Mouse (Mus musculus) CH12F3 (cell line): Measurements from ENCODE around the gene A630095N17Rik.

Experiments used
- in situ Hi-C: fragments of 300-500 bp; cut with MboI; formaldehyde crosslinking; loops from 2 replicates; pipeline ENCODE4 v1.14.3; 2020; ENCODE audit warnings: low sequenced_read_pairs

Gene A630095N17Rik

GRCm38 (mm10) chr1:75215785-75216184 is 16.1 kb downstream of the A630095N17Rik start:
- in situ Hi-C loops: no loop called here

- in situ Hi-C loops: no loop called here
These were observed 17.0 kb downstream of the A630095N17Rik start for GRCm38 (mm10) chr1:75214886-75215285.

GRCm38 (mm10) chr1:75214442-75214841 is 17.5 kb downstream of the A630095N17Rik start:
- in situ Hi-C loops: no loop called here

- in situ Hi-C loops: no loop called here
These were observed 18.8 kb downstream of the A630095N17Rik start for GRCm38 (mm10) chr1:75213096-75213495.

- in situ Hi-C loops: no loop called here
These were observed 19.4 kb downstream of the A630095N17Rik start for GRCm38 (mm10) chr1:75212542-75212941.

- in situ Hi-C loops: no loop called here
These were observed 20.7 kb downstream of the A630095N17Rik start for GRCm38 (mm10) chr1:75211141-75211708.

GRCm38 (mm10) chr1:75210136-75211087 is 21.5 kb downstream of the A630095N17Rik start, which contains the start of the genes Glb1l and Stk16:
TSS of gene Glb1l (minus strand) at chr1:75210813.
TSS of gene Stk16 (plus strand) at chr1:75210838.
- in situ Hi-C loops: no loop called here

- in situ Hi-C loops: no loop called here
These were observed 22.8 kb downstream of the A630095N17Rik start for GRCm38 (mm10) chr1:75208967-75209678.

- in situ Hi-C loops: no loop called here
These were observed 30.7 kb downstream of the A630095N17Rik start for GRCm38 (mm10) chr1:75201236-75201635.

- in situ Hi-C loops: no loop called here
These were observed 39.5 kb downstream of the A630095N17Rik start for GRCm38 (mm10) chr1:75192452-75192851.

- in situ Hi-C loops: no loop called here
These were observed 40.1 kb downstream of the A630095N17Rik start, which contains the start of the genes Ankzf1 and Atg9a for GRCm38 (mm10) chr1:75191622-75192402. TSS of gene Ankzf1 (plus strand) at chr1:75192151. TSS of gene Atg9a (minus strand) at chr1:75192196.

GRCm38 (mm10) chr1:75191258-75191621 is 40.7 kb downstream of the A630095N17Rik start:
- in situ Hi-C loops: no loop called here

GRCm38 (mm10) chr1:75190577-75190976 is 41.3 kb downstream of the A630095N17Rik start:
- in situ Hi-C loops: no loop called here

GRCm38 (mm10) chr1:75187914-75188483 is 43.9 kb downstream of the A630095N17Rik start:
- in situ Hi-C loops: no loop called here

- in situ Hi-C loops: no loop called here
These were observed 44.8 kb downstream of the A630095N17Rik start for GRCm38 (mm10) chr1:75187126-75187525.

- in situ Hi-C loops: no loop called here
These were observed 46.4 kb downstream of the A630095N17Rik start for GRCm38 (mm10) chr1:75185495-75185894.

GRCm38 (mm10) chr1:75182160-75182559 is 49.7 kb downstream of the A630095N17Rik start:
- in situ Hi-C loops: no loop called here

GRCm38 (mm10) chr1:75181377-75181870 is 50.5 kb downstream of the A630095N17Rik start:
- in situ Hi-C loops: no loop called here

- in situ Hi-C loops: no loop called here
These were observed 51.2 kb downstream of the A630095N17Rik start for GRCm38 (mm10) chr1:75180741-75181140.

GRCm38 (mm10) chr1:75180105-75180590 is 51.8 kb downstream of the A630095N17Rik start, which contains the start of gene Abcb6:
TSS of gene Abcb6 (minus strand) at chr1:75180392.
- in situ Hi-C loops: no loop called here
